Mouse (Mus musculus): ENCODE data around the gene Btrc. TPM values are rescaled to one million over a fixed set of nuclear protein-coding genes. Genes with fewer than 3 reads are reported as not detected.

The Btrc gene
- polyA plus RNA-seq, 1 experiment from 2014 or later: 68.2 TPM

Other genes with a start within 250 kb of the Btrc start
- gene Tlx1, start 213.1 kb upstream of the Btrc start, polyA plus RNA-seq (2015; fragmentation: Nextera tagmentation; extraction: Ambion mirVana): 0.14 and 0.26 TPM in 2 replicates
- 10.9 and 16.9 TPM in 2 replicates for gene Lbx1, start 127.9 kb upstream of the Btrc start, polyA plus RNA-seq (2015; fragmentation: Nextera tagmentation; extraction: Ambion mirVana)
- gene Poll, start 196.8 kb downstream of the Btrc start, polyA plus RNA-seq (2015; fragmentation: Nextera tagmentation; extraction: Ambion mirVana): 11.0 and 11.6 TPM in 2 replicates
- gene Gm17018, start 196.9 kb downstream of the Btrc start, polyA plus RNA-seq (2015; fragmentation: Nextera tagmentation; extraction: Ambion mirVana): 76.7 and 80.3 TPM in 2 replicates